Mouse (Mus musculus): Measurements from ENCODE around the gene Nudt22. TPM values are rescaled to one million over a fixed set of nuclear protein-coding genes. Genes with fewer than 3 reads are reported as not detected.
A peak's percentile ranks its signal among the peaks of the same experiment; 100 is the strongest.

The Nudt22 gene
- total and polyA plus RNA-seq, 3 experiments = 16.6 to 23.9 (median 17.8) TPM

DNA sequence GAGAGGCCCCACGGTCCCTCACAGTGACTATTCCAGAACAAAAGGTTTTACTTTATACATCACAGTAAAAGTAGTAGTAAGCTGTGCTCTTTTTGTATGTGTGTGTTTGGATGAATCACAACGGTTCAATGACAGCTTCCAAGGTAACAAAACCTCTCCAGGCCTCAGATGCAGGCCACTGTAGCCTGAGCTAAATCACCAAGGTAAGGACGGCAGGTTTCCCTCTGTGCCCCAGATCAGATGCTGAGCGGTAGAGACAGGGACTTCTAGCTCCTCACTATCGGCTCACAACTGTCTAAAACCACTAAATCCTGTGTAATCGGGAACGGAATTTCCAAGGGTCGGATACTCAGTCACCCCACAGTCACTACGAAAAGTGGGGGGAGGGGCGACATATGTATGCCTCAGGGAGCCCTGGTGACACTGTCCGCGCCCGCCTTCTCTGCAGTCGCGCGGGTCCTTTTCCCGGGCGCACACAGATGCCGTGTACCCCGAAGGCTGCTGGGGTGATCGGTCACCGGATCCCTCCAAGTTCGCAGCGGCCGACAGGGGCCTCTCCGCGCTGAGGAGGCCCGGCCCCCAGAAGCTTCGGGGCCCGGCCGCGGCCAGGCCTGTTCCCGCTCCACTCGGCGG lies 43.3 kb upstream of the Nudt22 start:
- DNase-seq (ENCODE audit: low spot score) = peak; percentile 52
- H3K4me1 ChIP-seq (ENCODE audit: insufficient read depth, low read depth, low read length) = peaks cover 38% of the 10 kb centered on the region

DNA sequence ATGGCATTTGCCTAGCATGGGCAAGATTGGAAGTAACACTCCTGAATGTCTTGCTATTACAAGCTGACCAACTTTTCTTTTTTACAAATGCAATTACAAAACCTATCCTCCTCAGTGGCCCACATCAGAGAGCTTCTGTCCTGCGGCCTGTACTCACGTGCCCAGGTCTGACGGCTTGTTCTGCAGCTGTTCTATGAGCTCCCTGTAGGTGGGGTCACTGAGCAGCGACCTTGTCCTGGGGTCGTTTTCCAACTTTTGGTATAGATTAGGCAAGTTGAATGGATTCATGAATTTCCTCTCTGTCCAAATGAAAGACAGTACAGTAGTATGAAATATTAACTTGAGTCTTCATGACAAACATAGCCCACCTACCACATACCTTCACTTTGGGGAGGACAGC lies 38.1 kb upstream of the Nudt22 start:
- peaks cover 91% of the 10 kb centered on the region for H3K36me3 ChIP-seq (replicated peaks)
- H3K9me3 ChIP-seq (replicated peaks) = no peaks in the 10 kb centered on the region
- ATAC-seq (ENCODE audit: extremely low read depth, insufficient number of reproducible peaks, low FRiP score, poor library complexity, severe bottlenecking) = no peak
- peaks cover 32% of the 10 kb centered on the region for H3K4me1 ChIP-seq (ENCODE audit: insufficient read depth, low read depth, low read length)
- no peak for TF ChIP-seq GATA1 (IDR thresholded peaks at IDR 0.05; ENCODE audit: borderline replicate concordance, low read length)
- TF ChIP-seq TAL1 (conservative IDR thresholded peaks at IDR 0.05; ENCODE audit: low read depth, low read length) = no peak
- no peak for TF ChIP-seq GATA2 (IDR thresholded peaks at IDR 0.05; ENCODE audit: borderline replicate concordance, low read depth, low read length)
- TF ChIP-seq CTCF (IDR thresholded peaks at IDR 0.05; ENCODE audit: low read depth, low read length) = no peak
- no peak for TF ChIP-seq POLR2AphosphoS5 (IDR thresholded peaks at IDR 0.05; ENCODE audit: insufficient replicate concordance, low read depth, low read length)
- no peak overlapping the region for H3K4me3 ChIP-seq (ENCODE audit: low read depth, low read length)
- DNase-seq (ENCODE audit: low spot score) = no peak
- no peaks in the 10 kb centered on the region for H3K27me3 ChIP-seq (ENCODE audit: insufficient read depth, low read length)

More for the DNA sequence above, 43.3 kb upstream of the Nudt22 start:
- Histone ChIP-seq H3K27me3 (ENCODE audit: insufficient read depth, low read length) (peaks cover 8% of the 10 kb centered on the region; the same call in 1 of the 2 replicates), H3K9me3 (replicated peaks) (no peaks in the 10 kb centered on the region), H3K4me3 (ENCODE audit: low read depth, low read length) (peak overlapping the region; percentile 85), H3K36me3 (replicated peaks) (peaks cover 40% of the 10 kb centered on the region)
- TF ChIP-seq GATA2 (IDR thresholded peaks at IDR 0.05; ENCODE audit: borderline replicate concordance, low read depth, low read length) = no peak
- TF ChIP-seq TAL1 (conservative IDR thresholded peaks at IDR 0.05; ENCODE audit: low read depth, low read length) = no peak
- TF ChIP-seq GATA1 (IDR thresholded peaks at IDR 0.05; ENCODE audit: borderline replicate concordance, low read length) = no peak
- no peak for TF ChIP-seq CTCF (IDR thresholded peaks at IDR 0.05; ENCODE audit: low read depth, low read length)
- no peak for TF ChIP-seq POLR2AphosphoS5 (IDR thresholded peaks at IDR 0.05; ENCODE audit: insufficient replicate concordance, low read depth, low read length)
- no peak for ATAC-seq (ENCODE audit: extremely low read depth, insufficient number of reproducible peaks, low FRiP score, poor library complexity, severe bottlenecking)

DNA sequence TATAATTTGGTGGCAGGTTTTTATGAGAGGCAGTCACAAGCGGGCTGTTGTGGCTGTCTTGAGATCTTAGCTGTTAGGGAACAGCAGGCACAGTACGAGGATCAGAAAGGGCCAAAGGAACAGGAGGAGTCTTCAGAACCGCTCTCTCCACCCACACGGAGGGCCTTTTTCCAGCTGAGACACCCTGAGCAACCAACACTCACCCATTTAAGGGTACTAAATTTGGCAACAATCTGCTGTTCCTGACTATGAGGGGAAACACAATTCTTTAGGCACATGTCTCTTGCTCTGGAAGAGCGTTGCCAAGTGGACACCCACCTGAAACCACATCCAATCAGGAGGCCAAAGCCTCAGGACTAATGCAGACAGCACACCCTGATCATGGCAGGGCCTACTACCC lies 33.6 kb upstream of the Nudt22 start:
- H3K27me3 ChIP-seq (ENCODE audit: insufficient read depth, low read length) = no peaks in the 10 kb centered on the region
- ATAC-seq (ENCODE audit: extremely low read depth, insufficient number of reproducible peaks, low FRiP score, poor library complexity, severe bottlenecking) (no peak), DNase-seq (ENCODE audit: low spot score) (no peak)
- TF ChIP-seq POLR2AphosphoS5 (IDR thresholded peaks at IDR 0.05; ENCODE audit: insufficient replicate concordance, low read depth, low read length) = no peak
- H3K4me3 ChIP-seq (ENCODE audit: low read depth, low read length) = no peak overlapping the region
- H3K4me1 ChIP-seq (ENCODE audit: insufficient read depth, low read depth, low read length) = peaks cover 4% of the 10 kb centered on the region; the same call in 1 of the 2 replicates
- H3K9me3 ChIP-seq (replicated peaks) = no peaks in the 10 kb centered on the region
- H3K36me3 ChIP-seq (replicated peaks) = peaks cover 97% of the 10 kb centered on the region

GRCm38 (mm10) chr19:7020224-7020641 lies 24.3 kb upstream of the Nudt22 start:
- Histone ChIP-seq H3K27me3 (ENCODE audit: insufficient read depth, low read length) (no peaks in the 10 kb centered on the region), H3K4me3 (ENCODE audit: low read depth, low read length) (no peak overlapping the region; the same call in 1 of the 2 replicates), H3K4me1 (ENCODE audit: insufficient read depth, low read depth, low read length) (peaks cover 56% of the 10 kb centered on the region), H3K9me3 (replicated peaks) (no peaks in the 10 kb centered on the region), H3K36me3 (replicated peaks) (peaks cover 98% of the 10 kb centered on the region)
- ATAC-seq (ENCODE audit: extremely low read depth, insufficient number of reproducible peaks, low FRiP score, poor library complexity, severe bottlenecking) (peak; percentile 45), DNase-seq (ENCODE audit: low spot score) (peak; percentile 58)
- TF ChIP-seq GATA2 (IDR thresholded peaks at IDR 0.05; ENCODE audit: borderline replicate concordance, low read depth, low read length) (no peak), GATA1 (IDR thresholded peaks at IDR 0.05; ENCODE audit: borderline replicate concordance, low read length) (no peak), POLR2AphosphoS5 (IDR thresholded peaks at IDR 0.05; ENCODE audit: insufficient replicate concordance, low read depth, low read length) (no peak), CTCF (IDR thresholded peaks at IDR 0.05; ENCODE audit: low read depth, low read length) (peak; percentile 39; the same call in 1 of the 2 replicates), TAL1 (conservative IDR thresholded peaks at IDR 0.05; ENCODE audit: low read depth, low read length) (no peak)

GRCm38 (mm10) chr19:7019191-7019590 lies 23.3 kb upstream of the Nudt22 start, which contains the start of gene Fermt3:
TSS of gene Fermt3 (minus strand) at chr19:7019469.
- Histone ChIP-seq H3K9me3 (replicated peaks) (no peaks in the 10 kb centered on the region), H3K36me3 (replicated peaks) (peaks cover 95% of the 10 kb centered on the region), H3K27me3 (ENCODE audit: insufficient read depth, low read length) (no peaks in the 10 kb centered on the region), H3K4me3 (ENCODE audit: low read depth, low read length) (peak within 1 kb of the TSS; percentile 67), H3K4me1 (ENCODE audit: insufficient read depth, low read depth, low read length) (peaks cover 61% of the 10 kb centered on the region)
- ATAC-seq (ENCODE audit: extremely low read depth, insufficient number of reproducible peaks, low FRiP score, poor library complexity, severe bottlenecking) = peak; percentile 71
- peak; percentile 73 for DNase-seq (ENCODE audit: low spot score)
- TF ChIP-seq TAL1 (conservative IDR thresholded peaks at IDR 0.05; ENCODE audit: low read depth, low read length) (no peak), CTCF (IDR thresholded peaks at IDR 0.05; ENCODE audit: low read depth, low read length) (no peak), GATA2 (IDR thresholded peaks at IDR 0.05; ENCODE audit: borderline replicate concordance, low read depth, low read length) (no peak), GATA1 (IDR thresholded peaks at IDR 0.05; ENCODE audit: borderline replicate concordance, low read length) (no peak), POLR2AphosphoS5 (IDR thresholded peaks at IDR 0.05; ENCODE audit: insufficient replicate concordance, low read depth, low read length) (no peak)

- Histone ChIP-seq H3K9me3 (replicated peaks) (no peaks in the 10 kb centered on the region), H3K36me3 (replicated peaks) (peaks cover 95% of the 10 kb centered on the region), H3K27me3 (ENCODE audit: insufficient read depth, low read length) (no peaks in the 10 kb centered on the region), H3K4me1 (ENCODE audit: insufficient read depth, low read depth, low read length) (peaks cover 61% of the 10 kb centered on the region), H3K4me3 (ENCODE audit: low read depth, low read length) (peak overlapping the region; percentile 67)
- ATAC-seq (ENCODE audit: extremely low read depth, insufficient number of reproducible peaks, low FRiP score, poor library complexity, severe bottlenecking) = no peak
- peak; percentile 14 for DNase-seq (ENCODE audit: low spot score)
- TF ChIP-seq GATA2 (IDR thresholded peaks at IDR 0.05; ENCODE audit: borderline replicate concordance, low read depth, low read length) (no peak), GATA1 (IDR thresholded peaks at IDR 0.05; ENCODE audit: borderline replicate concordance, low read length) (no peak), POLR2AphosphoS5 (IDR thresholded peaks at IDR 0.05; ENCODE audit: insufficient replicate concordance, low read depth, low read length) (no peak), CTCF (IDR thresholded peaks at IDR 0.05; ENCODE audit: low read depth, low read length) (no peak), TAL1 (conservative IDR thresholded peaks at IDR 0.05; ENCODE audit: low read depth, low read length) (no peak)
Measured at GRCm38 (mm10) chr19:7018546-7018945, 22.6 kb upstream of the Nudt22 start.

Data from G1E (cell line).